Mouse (Mus musculus): ENCODE measurements around the gene Atp6v0e.
A peak's percentile ranks its signal among the peaks of the same experiment; 100 is the strongest.

Gene Atp6v0e

DNA sequence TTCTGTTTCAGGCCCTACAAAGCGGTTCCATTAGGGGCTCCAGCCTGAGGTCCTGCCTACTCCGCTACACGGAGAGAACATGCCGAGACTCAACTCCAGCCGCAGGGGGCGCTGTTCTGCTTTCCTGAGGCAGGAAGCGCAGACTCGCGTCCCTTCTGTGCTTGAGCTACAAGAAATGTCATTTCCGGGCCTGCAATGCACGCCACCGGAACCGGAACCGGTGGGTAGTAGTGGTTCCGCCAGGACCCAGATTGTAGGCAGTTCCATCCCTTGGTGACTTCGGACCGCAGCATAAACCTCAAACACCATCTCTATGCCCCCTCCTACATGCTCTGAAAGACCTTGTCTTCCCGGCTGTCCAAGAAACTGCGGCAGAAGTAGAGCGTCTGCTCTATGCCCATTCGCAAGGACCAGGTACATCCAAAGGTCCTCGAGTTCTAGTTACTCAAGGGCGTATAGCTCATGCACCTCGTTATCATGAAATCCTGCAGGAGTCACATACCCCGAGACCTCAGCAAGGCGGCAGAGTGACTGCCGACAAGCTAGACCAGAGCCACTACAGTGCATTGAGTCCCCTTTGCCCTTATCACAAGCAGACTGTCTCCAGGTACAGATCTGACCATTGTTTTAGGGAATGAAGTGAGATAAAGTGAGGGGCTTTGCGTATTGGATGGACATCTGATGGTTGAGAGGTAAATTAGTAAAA, at the start of gene Atp6v0e:
Gene Atp6v0e, plus strand, starts transcription at position 254 of the 706 bp plus-strand sequence.
- DNase-seq (ENCODE audit: extremely low spot score, low spot score), result peak; percentile 98

DNA sequence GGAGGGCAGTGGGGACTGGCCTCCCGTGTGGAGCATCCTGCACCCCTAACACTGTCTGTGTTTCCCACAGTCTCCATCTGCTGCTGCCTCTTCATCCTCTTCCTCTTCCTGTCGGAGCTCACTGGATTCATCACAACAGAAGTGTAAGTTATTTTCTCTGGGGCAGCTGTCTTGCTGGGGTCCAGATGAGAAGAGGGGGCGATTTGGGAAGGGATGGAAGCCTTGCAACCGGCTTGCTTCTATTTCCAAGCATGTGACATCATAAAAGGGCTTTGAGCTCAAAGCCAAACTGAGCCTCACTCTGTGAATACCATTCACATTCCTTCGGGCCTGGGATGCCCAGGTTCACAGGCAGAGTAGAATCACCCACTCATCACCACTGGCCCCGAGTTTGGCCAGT, 48.7 kb upstream of the Atp6v0e start:
- DNase-seq (ENCODE audit: extremely low spot score, low spot score), result no peak

DNA sequence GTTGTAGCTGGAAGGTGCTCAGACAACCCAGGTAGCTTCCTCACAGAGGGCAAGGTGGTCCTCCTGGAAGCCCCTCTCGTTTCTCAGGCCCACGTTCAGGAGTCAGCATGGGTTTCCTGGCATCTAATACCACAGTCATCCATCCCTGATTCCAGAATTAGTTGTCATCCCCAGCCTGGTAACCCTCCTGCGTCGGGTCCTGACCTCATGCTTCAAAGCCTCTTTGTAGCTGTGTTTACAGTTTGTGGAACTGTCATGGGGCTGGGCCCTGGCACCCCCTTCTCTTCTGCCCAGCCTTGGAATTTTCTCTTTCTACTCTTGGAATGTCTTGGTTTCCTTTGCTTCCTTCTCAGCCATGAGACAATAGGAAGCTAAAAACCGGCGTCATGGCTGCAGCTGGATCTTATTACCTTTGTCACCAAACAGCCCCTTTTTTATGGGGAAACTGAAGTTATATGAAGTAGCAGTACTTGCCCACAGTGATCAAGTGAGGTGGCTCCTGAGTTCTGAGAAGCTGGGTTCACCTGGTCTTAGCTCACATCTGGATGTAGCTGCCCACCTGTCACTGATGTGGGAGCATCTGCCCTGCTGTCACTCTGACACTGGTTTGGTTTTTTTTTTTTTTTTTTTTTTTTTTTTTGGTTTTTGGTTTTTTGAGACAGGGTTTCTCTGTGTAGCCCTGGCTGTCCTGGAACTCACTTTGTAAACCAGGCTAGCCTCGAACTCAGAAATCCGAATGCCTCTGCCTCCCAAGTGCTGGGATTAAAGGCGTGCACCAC, 48.1 kb upstream of the Atp6v0e start:
- DNase-seq (ENCODE audit: extremely low spot score, low spot score), result no peak

DNA sequence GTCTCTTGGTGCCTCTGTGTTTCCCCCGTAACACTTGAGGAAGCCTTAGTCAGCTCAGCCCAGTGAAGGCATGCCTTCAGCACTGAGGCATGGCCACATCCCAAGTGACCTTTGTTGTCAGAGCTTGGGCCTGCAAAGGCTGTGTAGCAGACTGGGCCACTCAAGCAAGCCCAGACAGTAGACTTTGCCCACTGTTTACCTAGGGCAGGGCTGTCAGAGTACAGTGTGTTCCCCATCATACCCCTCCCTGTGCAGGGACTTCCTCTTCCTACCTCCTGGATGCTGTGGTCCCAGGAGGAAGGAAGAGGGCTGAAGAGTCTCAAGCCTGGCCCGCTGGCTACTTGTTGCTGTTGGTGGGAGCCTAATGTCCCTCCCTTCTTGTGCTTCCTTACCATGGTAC, 46.3 kb upstream of the Atp6v0e start:
- DNase-seq (ENCODE audit: extremely low spot score, low spot score), result no peak

DNA sequence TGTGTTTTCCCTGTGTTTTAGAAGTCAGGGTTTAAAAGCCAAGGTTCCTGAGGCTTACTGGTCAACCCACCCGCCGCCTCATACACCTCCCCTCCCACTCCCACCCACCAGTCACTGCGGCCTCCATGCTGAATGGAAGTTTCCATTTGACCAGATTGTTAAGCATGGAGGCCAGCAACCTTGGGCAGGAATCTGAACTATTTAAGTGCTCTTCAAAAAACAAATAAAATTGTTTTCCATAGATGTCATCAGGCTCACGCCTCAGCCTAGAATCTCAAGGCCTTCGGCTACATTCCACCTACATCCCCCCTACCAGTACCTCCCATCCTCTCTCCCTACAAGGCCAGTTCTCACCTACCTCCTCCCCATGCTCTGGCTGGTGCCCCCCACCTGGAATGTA, 44.5 kb upstream of the Atp6v0e start:
- no peak for DNase-seq (ENCODE audit: extremely low spot score, low spot score)

DNA sequence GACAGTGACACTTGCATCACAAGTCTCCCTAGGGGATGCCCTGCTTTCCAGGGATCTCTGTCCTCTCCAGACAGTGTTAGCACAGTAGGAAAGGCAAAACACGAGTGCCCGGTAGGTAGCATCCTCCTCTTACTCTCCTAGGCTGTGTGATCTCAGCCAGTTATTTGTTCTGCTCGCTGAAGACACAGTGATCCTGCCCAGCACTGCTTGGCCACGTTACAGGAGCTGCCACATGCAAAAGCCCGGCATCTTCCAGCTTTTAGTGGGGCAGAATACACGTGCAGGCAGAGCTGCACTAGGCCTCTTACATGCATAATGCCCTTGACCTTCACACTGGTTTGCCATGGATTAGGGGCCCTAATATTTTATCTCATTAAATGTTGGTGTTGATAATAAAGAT, 43.5 kb upstream of the Atp6v0e start:
- no peak for DNase-seq (ENCODE audit: extremely low spot score, low spot score)

DNA sequence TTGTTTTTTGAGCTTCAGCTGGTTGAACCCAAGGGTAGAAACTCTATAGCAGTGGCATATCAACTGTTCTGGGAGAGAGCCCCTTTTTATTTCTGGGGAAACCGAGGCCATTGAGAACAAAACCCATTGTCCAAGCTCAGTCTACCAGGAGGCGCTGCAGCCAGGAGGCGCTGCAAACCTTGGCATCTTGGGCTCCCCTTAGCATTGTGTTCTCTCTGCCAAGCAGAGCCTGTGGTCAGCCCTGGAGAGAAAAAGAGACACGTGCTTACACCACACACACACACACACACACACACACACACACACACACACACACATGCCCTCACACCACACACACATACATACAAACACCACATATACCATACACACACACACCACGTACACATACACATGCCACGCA, 42.7 kb upstream of the Atp6v0e start:
- no peak for DNase-seq (ENCODE audit: extremely low spot score, low spot score)

DNA sequence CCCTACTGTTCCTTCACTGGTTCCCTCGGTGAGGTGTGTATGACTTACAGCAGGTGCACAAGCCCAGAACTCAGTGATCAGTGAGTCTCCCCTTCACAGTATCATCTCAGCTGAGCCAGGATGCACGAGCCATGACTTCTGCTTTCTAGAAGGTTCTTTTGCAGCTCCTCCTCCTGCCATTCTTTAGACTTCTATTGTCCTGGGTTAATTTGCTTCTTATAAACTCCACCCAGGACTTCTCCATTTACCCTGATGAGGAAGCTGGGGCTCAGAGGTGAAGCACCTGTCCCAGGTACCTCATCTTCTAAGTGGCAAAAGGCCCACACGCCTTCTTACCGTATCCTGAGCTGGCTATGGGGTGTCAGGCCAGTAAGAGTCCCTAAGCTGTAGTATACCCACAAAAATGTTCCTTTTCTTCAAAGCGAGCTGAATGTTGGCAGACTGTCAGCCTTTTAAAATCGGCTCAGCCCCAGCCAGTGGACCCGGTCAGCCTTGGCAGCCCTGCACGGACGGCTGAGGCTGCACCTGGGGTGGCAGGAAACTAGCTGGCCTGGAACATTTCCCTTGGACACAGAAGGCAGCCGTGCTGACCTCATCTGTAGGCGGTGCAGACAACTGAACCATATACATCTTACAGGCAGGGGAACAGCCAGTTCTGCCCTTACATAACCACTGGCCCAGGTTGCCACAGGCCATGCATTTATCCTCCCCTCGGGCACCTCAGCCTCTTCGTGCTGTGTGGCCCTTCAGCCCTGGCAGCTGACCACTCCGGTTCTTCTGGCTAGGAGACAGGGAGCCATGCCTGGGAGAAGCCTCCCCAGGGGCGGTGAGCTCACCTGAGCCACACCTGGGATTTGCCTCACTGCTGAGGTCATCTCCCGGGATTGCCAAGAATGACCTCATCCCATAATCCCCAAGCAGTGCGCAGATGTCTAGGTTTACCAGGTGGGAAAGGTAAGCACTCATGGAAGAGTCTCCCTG, 42.0 kb upstream of the Atp6v0e start:
- DNase-seq (ENCODE audit: extremely low spot score, low spot score), result no peak

DNA sequence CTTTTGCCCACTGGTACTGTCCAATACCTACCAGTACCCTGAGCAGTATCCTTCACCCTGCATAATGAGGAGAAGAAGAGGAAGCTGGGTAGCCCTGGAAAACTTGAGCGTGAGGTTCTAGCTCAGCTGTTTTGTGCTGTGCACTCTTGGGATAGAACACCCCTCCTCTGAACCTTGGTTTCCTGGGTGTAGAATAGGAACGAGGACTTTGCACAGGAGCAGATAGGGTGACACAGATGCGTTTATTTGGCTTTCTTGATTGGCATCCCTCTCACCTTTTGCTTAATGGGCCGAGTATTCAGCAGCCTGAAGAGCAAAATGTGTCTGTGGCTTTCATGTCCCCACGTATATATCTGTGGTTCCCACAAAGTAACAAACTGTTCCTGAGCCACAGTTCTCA, 41.1 kb upstream of the Atp6v0e start:
- no peak for DNase-seq (ENCODE audit: extremely low spot score, low spot score)

DNA sequence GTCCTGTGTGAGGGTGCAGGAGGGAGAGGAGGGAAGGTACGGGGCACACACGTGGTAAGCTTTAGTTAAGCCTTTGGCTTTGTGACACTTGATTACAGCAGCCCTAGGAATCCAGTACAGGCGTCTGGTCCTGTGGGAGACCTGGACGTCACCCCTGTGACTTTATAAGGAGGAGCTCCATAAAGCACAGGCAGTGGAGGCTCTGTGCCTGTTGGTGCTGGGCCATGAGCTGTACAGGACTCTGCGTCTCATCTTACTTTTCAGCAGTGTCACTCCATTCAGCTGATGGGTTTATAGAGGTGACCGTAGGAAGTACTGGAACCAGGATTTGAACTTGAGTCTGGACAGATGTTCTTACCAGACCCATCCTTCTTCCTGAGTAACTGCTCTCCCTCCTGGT, 39.0 kb upstream of the Atp6v0e start:
- DNase-seq (ENCODE audit: extremely low spot score, low spot score), result no peak

DNA sequence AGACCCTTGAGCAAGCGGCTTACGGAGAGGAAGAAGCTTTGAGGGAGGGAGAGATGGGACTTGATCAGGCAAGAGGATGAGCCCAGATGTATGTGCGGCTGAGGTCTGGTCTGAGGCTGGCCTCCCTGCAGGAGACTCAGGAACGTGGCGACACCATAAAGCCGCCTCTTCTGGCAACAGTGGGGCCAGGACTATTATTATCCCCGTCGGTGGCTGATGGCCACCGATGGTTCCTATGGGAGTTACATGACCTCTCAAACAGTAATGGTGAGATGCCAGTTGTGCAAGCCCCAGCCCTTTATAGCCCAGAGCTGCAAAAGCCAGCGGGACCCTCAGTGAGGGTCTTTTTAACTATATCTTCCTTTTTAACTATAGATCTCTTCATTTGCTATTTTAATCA, 38.0 kb upstream of the Atp6v0e start:
- no peak for DNase-seq (ENCODE audit: extremely low spot score, low spot score)

DNA sequence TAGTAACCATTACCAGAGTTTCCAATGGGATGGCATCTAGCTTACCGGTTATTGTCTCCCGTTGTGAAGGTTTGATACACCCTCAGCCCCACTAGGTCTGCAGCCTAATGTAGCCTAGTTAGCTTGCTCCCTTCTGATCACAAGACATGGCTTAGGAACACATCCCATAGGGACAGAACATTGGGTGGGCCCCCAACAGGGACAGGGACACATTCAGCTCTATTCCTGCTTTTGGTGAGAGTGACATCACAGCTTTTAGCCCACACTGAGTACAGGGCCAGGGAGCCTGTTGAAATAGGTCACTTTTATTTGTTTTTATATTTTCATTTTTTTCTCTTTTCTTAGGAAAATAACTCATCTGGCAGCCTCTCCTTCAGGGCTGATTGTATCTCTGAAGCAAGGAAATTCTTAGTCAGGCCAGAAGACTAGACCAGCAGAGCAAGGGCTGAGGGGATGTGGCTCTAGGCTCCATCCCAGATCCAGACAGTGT, 37.5 kb upstream of the Atp6v0e start:
- DNase-seq (ENCODE audit: extremely low spot score, low spot score), result no peak

DNA sequence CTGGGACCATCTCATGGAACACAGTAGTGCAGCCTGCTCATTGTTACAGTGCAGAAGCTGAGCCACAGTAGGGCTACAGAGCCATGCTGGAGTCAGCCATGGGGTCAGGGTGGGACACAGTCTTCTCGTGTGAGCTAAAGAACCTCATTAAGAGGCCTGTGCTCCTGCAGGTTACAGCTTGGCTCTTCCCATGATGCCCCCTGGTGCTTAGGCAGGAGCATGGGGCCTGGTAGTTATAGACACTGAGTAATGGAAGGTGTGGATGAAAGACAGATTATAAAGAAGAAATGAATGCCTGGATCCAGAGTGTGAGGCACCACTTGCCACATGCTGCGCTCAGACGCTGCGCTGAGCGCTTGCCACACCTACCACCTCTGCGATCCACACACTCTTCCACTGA, 34.6 kb upstream of the Atp6v0e start:
- no peak for DNase-seq (ENCODE audit: extremely low spot score, low spot score)

DNA sequence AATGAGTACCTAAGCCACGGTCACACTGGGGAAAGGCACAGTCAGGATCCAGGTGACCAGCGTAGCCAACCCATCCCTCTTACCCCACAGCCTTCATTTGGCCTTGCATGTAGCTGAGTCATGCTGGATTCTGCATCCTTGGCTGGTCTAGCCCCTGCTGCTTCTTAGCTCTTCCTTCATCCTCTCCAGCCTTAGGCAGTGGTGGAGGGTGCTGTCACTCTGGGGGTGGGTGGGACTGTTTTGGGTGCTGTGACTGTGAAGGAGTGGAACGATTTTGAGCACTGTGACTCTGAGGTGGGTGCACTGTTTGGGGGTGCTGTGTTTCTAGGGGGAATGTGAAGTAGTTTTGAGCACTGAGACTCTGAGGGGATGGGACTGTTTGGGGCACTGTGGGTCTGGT, 34.1 kb upstream of the Atp6v0e start:
- no peak for DNase-seq (ENCODE audit: extremely low spot score, low spot score)

DNA sequence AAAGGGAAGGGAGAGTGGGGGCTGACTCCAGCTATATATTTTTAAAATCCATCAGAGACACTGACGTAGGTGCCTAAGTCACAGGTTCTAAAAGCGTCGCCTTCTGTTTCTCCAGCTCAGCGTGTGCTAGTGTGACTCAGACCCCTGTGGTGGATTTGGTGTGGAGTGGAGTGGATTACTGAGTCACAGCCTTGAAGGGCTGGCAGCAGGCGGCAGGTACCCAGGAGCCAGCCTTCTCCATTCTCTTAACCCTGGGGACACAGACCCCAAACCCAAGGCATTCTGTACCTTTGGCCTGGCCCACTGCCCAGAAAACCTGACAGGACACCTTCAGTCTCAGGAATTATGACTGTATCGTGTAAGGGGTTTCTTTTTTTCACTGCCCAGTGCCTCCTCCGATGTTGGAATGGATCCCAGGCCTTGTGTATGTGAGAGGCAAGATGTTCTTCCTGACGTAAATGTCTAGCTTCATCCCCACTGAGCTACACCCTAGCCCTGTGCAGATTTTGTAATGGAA, 31.2 kb upstream of the Atp6v0e start:
- no peak for DNase-seq (ENCODE audit: extremely low spot score, low spot score)

DNA sequence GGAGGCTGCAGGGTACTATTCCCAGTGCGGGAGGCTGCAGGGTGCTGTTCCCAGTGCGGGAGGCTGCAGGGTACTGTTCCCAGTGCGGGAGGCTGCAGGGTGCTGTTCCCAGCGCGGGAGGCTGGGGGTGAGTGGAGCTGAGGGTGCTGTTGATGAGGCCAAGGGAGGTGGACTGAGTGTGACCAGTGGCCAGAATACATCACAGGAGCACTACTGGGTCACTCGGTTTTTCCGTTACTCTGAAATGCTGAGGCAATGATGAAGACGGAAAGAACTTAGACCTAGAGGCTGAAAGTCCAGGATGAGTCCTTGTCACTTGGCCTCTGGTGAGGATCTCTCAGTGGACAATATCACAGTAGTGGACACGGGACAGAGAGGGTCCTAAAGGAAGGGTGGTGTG, 29.8 kb upstream of the Atp6v0e start:
- no peak for DNase-seq (ENCODE audit: extremely low spot score, low spot score)

DNA sequence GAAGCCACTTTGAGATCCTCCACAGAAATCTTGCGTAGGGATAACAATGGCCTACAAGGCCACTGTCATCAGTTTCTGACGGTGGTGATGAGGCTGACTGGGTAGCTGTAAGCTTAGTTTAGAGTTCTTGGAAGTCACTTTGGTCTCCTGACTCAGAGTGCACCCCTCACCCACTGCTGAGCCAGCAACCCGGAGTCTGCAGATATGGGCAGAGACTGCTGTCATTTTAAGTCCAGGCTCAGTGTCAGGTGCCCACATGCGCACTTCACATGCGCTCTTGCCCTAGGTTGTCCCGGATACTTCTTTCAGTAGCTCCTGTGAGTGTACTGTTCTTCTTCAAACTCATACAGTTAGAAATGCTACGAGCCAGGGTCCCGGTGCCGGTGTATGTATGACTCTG, 29.1 kb upstream of the Atp6v0e start:
- no peak for DNase-seq (ENCODE audit: extremely low spot score, low spot score)

DNA sequence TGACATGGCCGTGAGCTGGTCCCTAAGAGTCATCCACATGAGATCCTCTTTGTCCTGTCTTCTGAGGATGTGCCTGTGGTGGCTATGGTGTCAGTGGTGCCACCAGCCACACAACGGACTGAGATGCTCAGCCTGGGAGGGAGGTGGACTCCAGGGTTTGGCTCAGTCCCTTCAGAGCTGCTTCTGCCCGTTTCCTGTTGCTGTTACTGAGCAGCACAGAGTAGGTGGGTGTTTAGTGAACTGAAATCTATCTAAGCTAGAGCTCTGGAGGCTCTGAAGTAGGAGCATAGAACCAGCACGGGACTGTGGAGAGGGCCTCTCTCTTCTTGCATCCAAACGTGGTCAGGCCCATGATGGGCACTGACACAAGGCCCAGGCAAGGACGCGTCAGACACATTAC, 28.5 kb upstream of the Atp6v0e start:
- DNase-seq (ENCODE audit: extremely low spot score, low spot score), result no peak

DNA sequence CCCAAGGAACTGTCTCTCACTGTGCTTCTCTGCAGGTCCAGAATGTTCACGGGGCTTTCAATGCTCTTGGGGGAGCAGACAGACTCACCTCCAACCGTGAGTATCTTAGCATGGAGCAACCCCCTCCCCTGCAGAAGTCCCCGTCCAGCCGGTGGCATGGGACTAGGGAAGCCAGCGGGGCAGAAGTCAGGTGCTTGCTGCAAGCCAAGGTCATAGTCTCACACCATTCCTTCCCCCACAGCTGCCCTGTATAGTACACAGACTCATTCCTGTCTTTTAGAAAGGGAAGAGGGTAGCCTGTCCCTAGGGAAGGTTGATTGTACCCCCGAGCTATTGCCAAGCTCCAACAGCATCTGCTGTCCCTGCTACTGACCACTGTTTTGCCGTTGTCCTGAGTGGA, 27.1 kb upstream of the Atp6v0e start:
- no peak for DNase-seq (ENCODE audit: extremely low spot score, low spot score)

DNA sequence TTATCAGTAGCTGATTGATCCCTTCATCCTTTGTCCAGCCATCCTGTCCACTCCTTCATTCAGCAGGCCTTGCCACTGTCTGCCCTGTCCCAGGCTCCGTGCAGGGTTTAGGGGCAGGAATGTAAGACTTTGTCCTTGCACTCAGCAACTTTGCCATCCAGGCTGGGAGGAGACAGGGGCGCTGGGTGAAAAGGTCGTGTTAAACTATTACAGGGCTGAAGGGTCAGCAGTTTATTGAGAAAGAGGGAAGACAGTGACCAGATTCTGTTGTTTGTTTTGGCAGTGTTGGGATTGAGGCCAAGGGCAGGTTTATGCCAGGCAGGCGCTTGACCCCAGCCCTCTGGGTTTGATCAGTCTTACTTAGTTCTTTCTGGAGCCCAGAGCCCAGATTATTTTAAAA, 25.2 kb upstream of the Atp6v0e start:
- DNase-seq (ENCODE audit: extremely low spot score, low spot score), result no peak

DNA sequence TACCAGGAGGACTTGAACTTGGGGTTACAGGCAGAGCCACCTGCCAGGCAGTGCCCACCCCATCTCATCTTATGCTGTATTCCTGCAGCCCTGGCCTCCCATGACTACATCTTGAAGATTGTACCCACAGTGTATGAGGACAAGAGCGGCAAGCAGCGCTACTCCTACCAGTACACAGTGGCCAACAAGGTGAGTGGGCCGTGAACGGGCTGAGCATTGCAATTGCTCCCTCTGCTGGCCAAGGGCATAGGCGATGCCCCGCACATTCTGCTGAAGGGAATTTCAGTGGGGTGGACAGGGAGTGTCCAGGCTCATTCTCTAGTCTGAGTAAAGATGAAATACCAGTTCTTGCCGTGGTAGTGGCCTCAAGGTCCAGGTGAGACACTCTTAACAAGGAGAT, 24.4 kb upstream of the Atp6v0e start:
- DNase-seq (ENCODE audit: extremely low spot score, low spot score), result peak; percentile 71

DNA sequence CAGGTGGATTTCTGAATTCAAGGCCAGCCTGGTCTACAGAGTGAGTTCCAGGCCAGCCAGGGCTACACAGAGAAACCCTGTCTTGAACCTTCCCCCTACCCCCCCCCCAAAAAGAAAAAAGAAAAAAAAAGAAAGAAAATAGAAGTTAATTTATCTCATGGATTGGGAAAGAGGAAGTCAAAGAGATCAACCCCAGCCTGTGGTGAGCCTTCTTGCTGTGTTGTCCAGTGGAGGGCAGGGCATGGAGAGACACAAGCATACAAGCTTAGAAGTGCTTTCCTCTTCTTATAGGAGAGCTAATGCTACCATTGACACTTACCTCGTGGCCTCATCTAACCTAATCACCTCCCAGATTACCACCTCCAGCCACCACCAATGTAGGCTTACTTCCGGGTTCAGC, 23.2 kb upstream of the Atp6v0e start:
- DNase-seq (ENCODE audit: extremely low spot score, low spot score), result no peak
